Mouse (Mus musculus): ENCODE data around the gene Gm10197.

GRCm38 (mm10) chr19:53393646-53394045 lies 22.1 kb upstream of the Gm10197 start:
- no peak for TF ChIP-seq GATA1 (IDR thresholded peaks at IDR 0.05; ENCODE audit: low read length)
- TF ChIP-seq TAL1 (IDR thresholded peaks at IDR 0.05; ENCODE audit: low read length), result no peak

All from erythroblast, embryonic 14.5 days (primary cell).